ENCODE assay signal across 29 mouse cellular contexts in the genomic region with DNA sequence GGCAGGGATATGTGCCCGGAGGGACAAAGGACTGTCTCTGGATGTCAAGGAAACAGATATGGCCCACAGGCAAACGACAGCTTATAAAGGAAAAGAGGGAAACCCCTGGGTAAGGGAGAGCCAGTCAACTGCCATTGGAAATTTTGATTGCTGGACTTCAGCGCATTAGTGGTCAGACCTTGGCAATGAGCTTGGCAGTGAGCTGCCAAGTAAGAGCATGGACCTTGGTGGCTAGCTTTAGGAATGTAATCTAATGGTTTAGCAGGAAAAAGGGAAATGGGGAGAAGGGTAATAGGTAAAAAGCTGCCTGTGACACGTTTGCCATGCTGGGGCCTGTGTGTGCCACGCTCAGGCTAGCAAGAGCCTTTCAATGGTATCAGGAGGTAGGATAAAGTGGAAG. TPM values are rescaled to one million over a fixed set of nuclear protein-coding genes. Genes with fewer than 3 reads are reported as not detected.
DNase-seq lines count a peak whose midpoint lies in the region; ATAC-seq lines count a peak whose summit lies in the region.
"Had no signal": no experiment of that assay in that cellular context is flagged by ENCODE, and none has a peak within 500 bp of the region (broad histone marks: within the 10 kb centered on the region; RNA-seq: fewer than 3 reads in every experiment).

No protein-coding gene starts in this region.

- no peaks in the 10 kb centered on the region for H3K27me3 ChIP-seq in heart, embryonic 11.5 days (ENCODE audit: control insufficient read depth, insufficient read depth, low read length)
- H3K27me3 ChIP-seq: heart, embryonic 12.5 days; heart, embryonic 15.5 days; intestine, embryonic 15.5 days had no signal

- no peak overlapping the region for H3K4me3 ChIP-seq in heart, embryonic 11.5 days (ENCODE audit: low read depth, low read length)
- H3K4me3 ChIP-seq: forebrain, embryonic 10.5 days; forebrain, embryonic 13.5 days; gastrocnemius, adult 2 months; heart, embryonic 12.5 days; heart, embryonic 15.5 days; hindbrain, embryonic 10.5 days; hindbrain, embryonic 13.5 days; intestine, embryonic 15.5 days had no signal

- 72% methylated on average over 5 of the region's 5 CpGs for WGBS in heart, embryonic 11.5 days (ENCODE audit: insufficient replicate concordance)

- H3K9ac ChIP-seq in heart, embryonic 11.5 days (ENCODE audit: low read depth, low read length), result no peak overlapping the region
- H3K9ac ChIP-seq: forebrain, embryonic 13.5 days; heart, embryonic 12.5 days; heart, embryonic 15.5 days; hindbrain, embryonic 13.5 days; intestine, embryonic 15.5 days had no signal

- no peaks in the 10 kb centered on the region for H3K4me1 ChIP-seq in heart, embryonic 11.5 days (ENCODE audit: control insufficient read depth, insufficient read depth, low read length)
- H3K4me1 ChIP-seq: heart, embryonic 12.5 days; hindbrain, embryonic 13.5 days; intestine, embryonic 15.5 days had no signal

- H3K27ac ChIP-seq in heart, embryonic 11.5 days (ENCODE audit: low read depth, low read length), result no peak overlapping the region
- H3K27ac ChIP-seq: forebrain, embryonic 10.5 days; forebrain, embryonic 13.5 days; gastrocnemius, adult 2 months; heart, embryonic 15.5 days; hindbrain, embryonic 10.5 days; hindbrain, embryonic 13.5 days; intestine, embryonic 15.5 days had no signal

- peak; percentile 50 to 83 for DNase-seq in adrenal gland, adult (ENCODE audit: inconsistent age in 2 of 2, low spot score in 1 of 2)
- DNase-seq in adrenal gland, postnatal 4 days (ENCODE audit: low spot score in 2 of 2), result no peak
- peak; percentile 39 for DNase-seq in 3T3-L1 (ENCODE audit: low read depth, low spot score)
- peak; percentile 54 for DNase-seq in adrenal gland, adult 8-10 months
- DNase-seq in adrenal gland, postnatal 25 days, result peak; percentile 24
- DNase-seq in right cerebral cortex, adult 18-20 months, result no peak
- no peak for DNase-seq in testis, postnatal 14 days (ENCODE audit: low spot score)
- DNase-seq: B cell, adult 2 months; cerebellum, adult 18-20 months; cerebellum, adult 9-10 months; cerebellum, postnatal 14 days; gastrocnemius, adult 2 months; gastrocnemius, postnatal 14 days; heart, adult 11 months; heart, postnatal 10 days; heart, postnatal 36 days; kidney, adult 11 months had no signal

- no peaks in the 10 kb centered on the region for H3K9me3 ChIP-seq in heart, embryonic 11.5 days (replicated peaks; ENCODE audit: control insufficient read depth, low read length)
- H3K9me3 ChIP-seq: forebrain, embryonic 10.5 days; forebrain, embryonic 13.5 days; heart, embryonic 12.5 days; heart, embryonic 15.5 days; hindbrain, embryonic 10.5 days; hindbrain, embryonic 13.5 days; intestine, embryonic 15.5 days had no signal

- no peaks in the 10 kb centered on the region for H3K36me3 ChIP-seq in heart, embryonic 11.5 days (ENCODE audit: control insufficient read depth, insufficient read depth, low read length)
- H3K36me3 ChIP-seq: forebrain, embryonic 10.5 days; G1E; heart, embryonic 12.5 days; heart, embryonic 15.5 days; hindbrain, embryonic 10.5 days; hindbrain, embryonic 13.5 days; intestine, embryonic 15.5 days had no signal

- H3K4me2 ChIP-seq in heart, embryonic 11.5 days, result no peak overlapping the region
- H3K4me2 ChIP-seq: forebrain, embryonic 13.5 days; heart, embryonic 12.5 days; heart, embryonic 15.5 days; hindbrain, embryonic 13.5 days; intestine, embryonic 15.5 days had no signal

- no peak for ATAC-seq in heart, embryonic 11.5 days (replicated peaks; ENCODE audit: insufficient number of reproducible peaks, low FRiP score, low TSS enrichment)
- ATAC-seq: forebrain, embryonic 13.5 days; forebrain, embryonic 16.5 days; hindbrain, embryonic 16.5 days; intestine, embryonic 15.5 days had no signal

RNA-seq across cellular contexts. Expression of a gene that starts 5.0 kb away (rescaled TPM):
- total RNA-seq in adrenal gland, postnatal 4 days (2021), result 1 to 10 TPM; 2.6 to 4.4 TPM
- total RNA-seq in adrenal gland, adult 8-10 months (2022), result 1 to 10 TPM; 3.4 to 8.2 (median 4.1) TPM
- 2.9 and 8.1 TPM in 2 replicates for total RNA-seq in adrenal gland, postnatal 25 days (2021)
- 7.5 and 10.0 TPM in 2 replicates for polyA plus RNA-seq in heart, embryonic 11.5 days (2014; fragmentation: Nextera tagmentation; extraction: Ambion mirVana)
- total RNA-seq: CH12.LX had no signal
- polyA plus RNA-seq: G1E had no signal

RNA-seq across cellular contexts. Expression of a gene that starts 26.0 kb away (rescaled TPM):
- under 1 TPM; 0.11 to 0.25 TPM for total RNA-seq in adrenal gland, postnatal 4 days (2021)
- under 1 TPM; 0.06 to 0.35 (median 0.26) TPM for total RNA-seq in adrenal gland, adult 8-10 months (2022)
- total RNA-seq in adrenal gland, postnatal 25 days (2021), result 0.19 and 0.30 TPM in 2 replicates
- polyA plus RNA-seq in heart, embryonic 11.5 days (2014; fragmentation: Nextera tagmentation; extraction: Ambion mirVana), result 0.37 and 0.39 TPM in 2 replicates
- total RNA-seq: CH12.LX had no signal
- polyA plus RNA-seq: G1E had no signal

RNA-seq across cellular contexts. Expression of a gene that starts 52.7 kb away (rescaled TPM):
- 10 to 100 TPM; 23.9 to 26.4 TPM for total RNA-seq in adrenal gland, postnatal 4 days (2021)
- total RNA-seq in adrenal gland, adult 8-10 months (2022), result 10 to 100 TPM; 33.7 to 65.5 (median 38.5) TPM
- 28.5 and 32.3 TPM in 2 replicates for total RNA-seq in adrenal gland, postnatal 25 days (2021)
- 0.13 and 0.29 TPM in 2 replicates for polyA plus RNA-seq in heart, embryonic 11.5 days (2014; fragmentation: Nextera tagmentation; extraction: Ambion mirVana)
- total RNA-seq: CH12.LX; gastrocnemius, adult 2 months had no signal
- polyA plus RNA-seq: G1E had no signal

Comparison
In these comparisons a context has a peak if more than half of its experiments do, and no peak if none do; other contexts are left out.
1. DNase-seq: peak in adrenal gland, adult (2 of 2), 3T3-L1 (single experiment), adrenal gland, adult 8-10 months (single experiment) and adrenal gland, postnatal 25 days (single experiment); none in adrenal gland, postnatal 4 days (0 of 2), right cerebral cortex, adult 18-20 months (single experiment) and testis, postnatal 14 days (single experiment).